Mouse (Mus musculus) erythroblast, embryonic 14.5 days (primary cell): ENCODE results near the gene Hmgxb4. TPM values are rescaled to one million over a fixed set of nuclear protein-coding genes. Genes with fewer than 3 reads are reported as not detected.

Source experiments
- H3K27me3 ChIP-seq: 2 replicates; pipeline ENCODE4 v1.6.1; 2012; ENCODE audit warnings: inconsistent platforms; ENCODE audit not compliant: control insufficient read depth
- H3K36me3 ChIP-seq: 2 replicates; pipeline ENCODE4 v1.6.1; 2012; ENCODE audit warnings: mild to moderate bottlenecking, inconsistent platforms; ENCODE audit not compliant: control insufficient read depth
- H3K4me1 ChIP-seq: 2 replicates; pipeline ENCODE4 v1.6.1; 2012; ENCODE audit warnings: inconsistent platforms; ENCODE audit not compliant: control insufficient read depth
- H3K4me3 ChIP-seq: replicated peaks from 2 replicates; pipeline ENCODE3; 2012; ENCODE audit warnings: moderate library complexity, mild to moderate bottlenecking, inconsistent platforms
- H3K9me3 ChIP-seq: 2 replicates; pipeline ENCODE4 v1.6.1; 2012; ENCODE audit warnings: low read length, inconsistent platforms, mixed read lengths; ENCODE audit not compliant: control insufficient read depth
- GATA1 ChIP-seq: IDR thresholded peaks from 2 replicates; pipeline ENCODE4 v1.6.1; 2012; ENCODE audit warnings: low read length, inconsistent platforms, mixed read lengths
- TAL1 ChIP-seq: IDR thresholded peaks from 3 replicates; pipeline ENCODE4 v1.6.1; 2012; ENCODE audit warnings: low read length, inconsistent platforms, mixed read lengths
- polyA plus RNA-seq: library from polyadenylated mRNA; stranded (reverse); fragments of >175 nt; gene quantifications from 2 replicates; pipeline ENCODE4 v1.2.3, GENCODE M21; 2012

The Hmgxb4 gene
- polyA plus RNA-seq, 1 experiment, result 0.45 TPM

- Histone ChIP-seq H3K27me3 (no peaks in the 10 kb centered on the region), H3K9me3 (no peaks in the 10 kb centered on the region), H3K36me3 (peaks cover 14% of the 10 kb centered on the region), H3K4me1 (no peaks in the 10 kb centered on the region), H3K4me3 (no peak overlapping the region)
- TF ChIP-seq GATA1 (no peak), TAL1 (no peak)
Measured at GRCm38 (mm10) chr8:75053342-75053741, 60.2 kb downstream of the Hmgxb4 start.

GRCm38 (mm10) chr8:75055673-75056072 lies 62.5 kb downstream of the Hmgxb4 start:
- Histone ChIP-seq H3K4me1 (no peaks in the 10 kb centered on the region), H3K36me3 (peaks cover 22% of the 10 kb centered on the region), H3K27me3 (no peaks in the 10 kb centered on the region), H3K9me3 (no peaks in the 10 kb centered on the region), H3K4me3 (no peak overlapping the region)
- TF ChIP-seq TAL1, result no peak

- Histone ChIP-seq H3K4me3 (no peak overlapping the region), H3K36me3 (peaks cover 20% of the 10 kb centered on the region), H3K4me1 (no peaks in the 10 kb centered on the region; the same call in 1 of the 2 replicates), H3K9me3 (no peaks in the 10 kb centered on the region), H3K27me3 (no peaks in the 10 kb centered on the region)
- TF ChIP-seq TAL1, result no peak
- no peak for TF ChIP-seq GATA1
Measured at GRCm38 (mm10) chr8:75060022-75060421, 66.9 kb downstream of the Hmgxb4 start.

- H3K4me3 ChIP-seq, result no peak overlapping the region
- no peaks in the 10 kb centered on the region; the same call in 1 of the 2 replicates for H3K4me1 ChIP-seq
- H3K36me3 ChIP-seq, result peaks cover 23% of the 10 kb centered on the region
- no peaks in the 10 kb centered on the region for H3K9me3 ChIP-seq
- no peak for TF ChIP-seq GATA1
- no peak for TF ChIP-seq TAL1
- H3K27me3 ChIP-seq, result no peaks in the 10 kb centered on the region
Measured at GRCm38 (mm10) chr8:75060815-75061214, 67.7 kb downstream of the Hmgxb4 start.

- TF ChIP-seq GATA1, result no peak
- no peak for TF ChIP-seq TAL1
- Histone ChIP-seq H3K27me3 (no peaks in the 10 kb centered on the region), H3K9me3 (no peaks in the 10 kb centered on the region), H3K4me3 (no peak overlapping the region), H3K4me1 (no peaks in the 10 kb centered on the region; the same call in 1 of the 2 replicates), H3K36me3 (peaks cover 13% of the 10 kb centered on the region)
Measured at GRCm38 (mm10) chr8:75063290-75063689, 70.1 kb downstream of the Hmgxb4 start.

GRCm38 (mm10) chr8:75064790-75065189 lies 71.6 kb downstream of the Hmgxb4 start:
- Histone ChIP-seq H3K4me3 (no peak overlapping the region), H3K27me3 (no peaks in the 10 kb centered on the region), H3K4me1 (no peaks in the 10 kb centered on the region; the same call in 1 of the 2 replicates), H3K9me3 (no peaks in the 10 kb centered on the region), H3K36me3 (peaks cover 8% of the 10 kb centered on the region)
- TF ChIP-seq TAL1 (no peak), GATA1 (no peak)

- peaks cover 5% of the 10 kb centered on the region for H3K36me3 ChIP-seq
- H3K9me3 ChIP-seq, result no peaks in the 10 kb centered on the region
- peaks cover 6% of the 10 kb centered on the region for H3K4me1 ChIP-seq
- H3K4me3 ChIP-seq, result no peak overlapping the region
- no peak for TF ChIP-seq GATA1
- TF ChIP-seq TAL1, result no peak
- no peaks in the 10 kb centered on the region for H3K27me3 ChIP-seq
Measured at GRCm38 (mm10) chr8:75067287-75067686, 74.1 kb downstream of the Hmgxb4 start.

GRCm38 (mm10) chr8:75070297-75070696 lies 77.1 kb downstream of the Hmgxb4 start:
- Histone ChIP-seq H3K27me3 (no peaks in the 10 kb centered on the region), H3K9me3 (no peaks in the 10 kb centered on the region), H3K36me3 (0 out of 2 replicates have a peak, but pooled peaks cover 3% of the 10 kb centered on the region), H3K4me1 (peaks cover 8% of the 10 kb centered on the region), H3K4me3 (no peak overlapping the region)
- TF ChIP-seq GATA1, result no peak
- no peak for TF ChIP-seq TAL1

- Histone ChIP-seq H3K27me3 (no peaks in the 10 kb centered on the region), H3K36me3 (no peaks in the 10 kb centered on the region), H3K4me1 (peaks cover 8% of the 10 kb centered on the region), H3K4me3 (no peak overlapping the region), H3K9me3 (no peaks in the 10 kb centered on the region)
- TF ChIP-seq GATA1 (no peak), TAL1 (no peak)
Measured at GRCm38 (mm10) chr8:75071627-75072346, 78.6 kb downstream of the Hmgxb4 start.

- Histone ChIP-seq H3K36me3 (no peaks in the 10 kb centered on the region), H3K4me1 (peaks cover 24% of the 10 kb centered on the region), H3K4me3 (no peak overlapping the region), H3K9me3 (peaks cover 9% of the 10 kb centered on the region), H3K27me3 (no peaks in the 10 kb centered on the region)
- TF ChIP-seq GATA1 (no peak), TAL1 (no peak)
Measured at GRCm38 (mm10) chr8:75074876-75075275, 81.7 kb downstream of the Hmgxb4 start.
